Mouse (Mus musculus) neural tube, embryonic 13.5 days (tissue): ENCODE results near the gene Lingo1. TPM values are rescaled to one million over a fixed set of nuclear protein-coding genes. Genes with fewer than 3 reads are reported as not detected.

Source experiments
- ATAC-seq: fragments of 200-750 bp; cut with Nextera tagmentation; 2 replicates; pipeline ENCODE4 v1.8.0; 2017; ENCODE audit warnings: low read depth, mild to moderate bottlenecking, moderate TSS enrichment, moderate library complexity
- H3K27ac ChIP-seq: fragments of 300-500 bp; sonication (generic); replicated peaks from 2 replicates; pipeline ENCODE4 v1.5.1; 2015; ENCODE audit warnings: moderate library complexity, mild to moderate bottlenecking, inconsistent platforms
- H3K27me3 ChIP-seq: fragments of 300-500 bp; sonication (generic); 2 replicates; pipeline ENCODE4 v1.6.1; 2015; ENCODE audit warnings: mild to moderate bottlenecking, inconsistent platforms
- H3K36me3 ChIP-seq: fragments of 300-500 bp; sonication (generic); 2 replicates; pipeline ENCODE4 v1.6.1; 2015; ENCODE audit warnings: mild to moderate bottlenecking, inconsistent platforms
- H3K4me1 ChIP-seq: fragments of 300-500 bp; sonication (generic); replicated peaks from 2 replicates; pipeline ENCODE4 v1.6.1; 2015; ENCODE audit warnings: inconsistent platforms
- H3K4me2 ChIP-seq: fragments of 300-500 bp; sonication (generic); 2 replicates; pipeline ENCODE4 v1.6.1; 2015; ENCODE audit warnings: inconsistent platforms, mild to moderate bottlenecking, moderate library complexity
- H3K4me3 ChIP-seq: fragments of 300-500 bp; sonication (generic); 2 replicates; pipeline ENCODE4 v1.5.1; 2015; ENCODE audit warnings: mild to moderate bottlenecking, inconsistent platforms
- H3K9ac ChIP-seq: fragments of 300-500 bp; sonication (generic); 2 replicates; pipeline ENCODE4 v1.6.1; 2015; ENCODE audit warnings: moderate library complexity, mild to moderate bottlenecking, inconsistent platforms
- H3K9me3 ChIP-seq: fragments of 300-500 bp; sonication (generic); 2 replicates; pipeline ENCODE4 v1.6.1; 2016; ENCODE audit warnings: inconsistent platforms
- WGBS: fragments of 180-500 bp; shearing (Covaris S2); methylation state at CpG from one replicate; pipeline ENCODE4 v1.1.7; 2015; 5-methylcytosine and 5-hydroxymethylcytosine counted together
- polyA plus RNA-seq: library from polyadenylated mRNA; unstranded; fragments of >200 nt; fragmentation: Nextera tagmentation; extraction: Ambion mirVana; gene quantifications from 2 replicates; pipeline ENCODE4 v1.2.1, GENCODE M21; 2015

The Lingo1 gene
- polyA plus RNA-seq, 1 experiment from 2014 or later: 59.4 TPM

- H3K36me3 ChIP-seq: no peaks in the 10 kb centered on the region
- no peaks in the 10 kb centered on the region for H3K9me3 ChIP-seq
- no peak for ATAC-seq
- 85% methylated on average over 6 of the region's 6 CpGs for WGBS
- no peak overlapping the region for H3K4me3 ChIP-seq
- H3K9ac ChIP-seq: no peak overlapping the region
- H3K4me1 ChIP-seq: peaks cover 38% of the 10 kb centered on the region
- no peak overlapping the region for H3K4me2 ChIP-seq
- H3K27me3 ChIP-seq: peaks cover 5% of the 10 kb centered on the region
- no peak overlapping the region for H3K27ac ChIP-seq
Observed at GRCm38 (mm10) chr9:56657996-56658398, 138.3 kb downstream of the Lingo1 start.

DNA sequence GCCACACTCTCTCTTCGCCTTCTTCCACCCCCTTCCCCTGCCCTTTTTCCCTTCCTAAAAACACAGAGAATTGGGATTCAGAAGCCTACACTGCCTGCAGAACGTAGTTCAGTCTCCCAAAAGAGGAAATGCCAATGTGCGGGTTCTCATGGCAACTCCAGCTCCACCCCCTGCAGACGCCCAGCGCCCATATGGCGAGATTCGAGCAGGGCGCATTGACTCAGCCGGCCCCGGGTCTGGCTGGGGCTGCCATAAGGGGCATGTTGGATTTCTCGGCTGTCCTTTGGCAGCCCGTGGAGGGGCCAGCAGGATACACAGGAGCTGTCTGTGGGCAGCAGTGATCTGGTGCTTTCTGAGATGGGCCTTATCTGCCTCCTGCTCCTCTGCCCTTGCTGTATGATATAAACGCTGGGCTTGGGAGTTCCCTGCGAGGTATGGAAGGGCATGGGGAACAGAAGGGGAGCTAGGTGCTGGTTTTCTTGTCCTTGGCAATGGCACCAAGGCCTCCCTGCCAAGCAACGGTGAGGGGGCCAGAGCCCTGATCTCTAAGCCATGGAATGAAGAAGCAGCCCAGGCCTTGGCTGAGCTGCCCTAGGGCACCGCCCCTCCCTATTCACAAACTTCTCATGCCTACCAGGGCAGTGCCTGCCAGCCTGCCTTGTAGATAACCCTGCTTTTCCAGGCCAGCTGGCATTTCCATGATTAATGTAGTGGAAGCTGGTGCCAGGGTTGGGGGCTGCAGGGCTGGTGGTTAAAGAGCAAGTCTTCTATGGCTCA, 139.3 kb downstream of the Lingo1 start:
- H3K9me3 ChIP-seq: no peaks in the 10 kb centered on the region
- H3K4me3 ChIP-seq: no peak overlapping the region
- no peak overlapping the region for H3K27ac ChIP-seq
- peak; percentile 45; the same call in 1 of the 2 replicates for ATAC-seq
- H3K4me2 ChIP-seq: no peak overlapping the region
- 53% methylated on average over 16 of the region's 16 CpGs for WGBS
- H3K27me3 ChIP-seq: peaks cover 5% of the 10 kb centered on the region
- no peaks in the 10 kb centered on the region for H3K36me3 ChIP-seq
- H3K4me1 ChIP-seq: peaks cover 38% of the 10 kb centered on the region
- no peak overlapping the region for H3K9ac ChIP-seq

DNA sequence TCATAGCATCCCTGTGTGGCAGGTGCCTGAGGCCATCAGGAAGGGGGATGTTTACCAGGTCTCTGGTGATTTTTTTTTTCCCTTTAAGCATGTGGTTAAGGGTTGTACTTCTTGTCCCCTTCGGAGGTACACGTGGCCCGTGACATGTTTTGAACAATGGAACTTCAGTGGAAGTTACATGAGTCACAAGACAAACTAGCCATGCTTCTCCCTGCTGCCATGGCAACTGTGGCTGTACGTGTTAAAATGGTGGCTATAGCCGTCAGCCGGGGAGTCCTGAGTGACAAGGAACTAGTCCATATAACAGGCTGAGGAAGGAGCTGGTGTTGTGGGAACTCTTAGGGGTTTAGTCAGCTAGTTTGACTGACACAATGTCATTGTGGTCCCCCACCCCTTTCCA, 141.1 kb downstream of the Lingo1 start:
- Histone ChIP-seq H3K4me1 (peaks cover 38% of the 10 kb centered on the region), H3K4me3 (no peak overlapping the region), H3K4me2 (no peak overlapping the region), H3K27ac (no peak overlapping the region), H3K36me3 (no peaks in the 10 kb centered on the region), H3K27me3 (peaks cover 5% of the 10 kb centered on the region), H3K9me3 (no peaks in the 10 kb centered on the region), H3K9ac (no peak overlapping the region)
- ATAC-seq: no peak
- WGBS: 36% methylated on average over 6 of the region's 6 CpGs

DNA sequence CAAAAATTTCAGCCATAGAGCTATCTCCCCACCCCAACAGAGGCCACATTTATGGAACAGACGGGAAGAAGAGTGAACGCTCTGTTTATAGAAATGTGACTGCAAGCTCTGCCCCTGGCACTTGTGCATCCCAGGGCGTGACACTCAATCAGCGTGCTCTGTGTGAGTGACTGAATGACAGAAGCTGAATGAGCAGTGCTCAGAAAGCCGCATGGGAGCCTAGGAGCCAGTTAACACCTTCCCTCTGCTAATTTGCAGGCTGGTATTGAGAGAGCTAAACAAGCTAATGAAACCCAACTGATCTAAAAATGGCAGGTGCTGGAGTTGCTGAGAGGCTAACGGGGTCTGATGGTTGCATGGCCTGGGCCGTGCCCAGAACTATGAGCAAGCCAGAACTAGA, 143.7 kb downstream of the Lingo1 start:
- Histone ChIP-seq H3K4me2 (no peak overlapping the region), H3K9me3 (no peaks in the 10 kb centered on the region), H3K9ac (no peak overlapping the region), H3K4me3 (no peak overlapping the region), H3K36me3 (no peaks in the 10 kb centered on the region), H3K27me3 (peaks cover 10% of the 10 kb centered on the region), H3K4me1 (peaks cover 34% of the 10 kb centered on the region), H3K27ac (no peak overlapping the region)
- 75% methylated on average over 7 of the region's 7 CpGs for whole genome bisulfite sequencing
- ATAC-seq: no peak

DNA sequence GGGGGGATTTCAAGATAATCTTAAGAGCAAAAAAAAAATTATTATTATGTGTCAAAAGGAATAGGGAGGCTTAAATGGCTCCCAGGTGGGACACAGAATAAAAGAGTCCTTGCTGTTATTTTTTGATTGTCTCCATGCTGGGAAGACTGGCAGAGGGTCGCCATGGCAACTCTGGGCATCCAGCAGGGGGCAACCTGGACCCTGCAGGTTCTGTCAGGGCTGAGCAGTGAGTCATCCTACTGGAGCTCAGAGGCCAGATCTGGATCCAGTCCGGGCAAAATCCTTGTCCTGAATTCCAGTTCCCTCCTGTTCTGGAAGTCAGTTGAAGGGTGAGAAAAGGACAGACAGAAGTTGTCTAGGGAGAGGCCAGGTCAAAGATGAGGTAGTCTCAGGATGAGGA, 144.7 kb downstream of the Lingo1 start:
- no peak overlapping the region for H3K4me3 ChIP-seq
- H3K36me3 ChIP-seq: no peaks in the 10 kb centered on the region
- H3K9ac ChIP-seq: no peak overlapping the region
- H3K27ac ChIP-seq: no peak overlapping the region
- 46% methylated on average over 2 of the region's 2 CpGs for WGBS
- H3K4me2 ChIP-seq: no peak overlapping the region
- ATAC-seq: no peak
- H3K4me1 ChIP-seq: peaks cover 24% of the 10 kb centered on the region
- H3K27me3 ChIP-seq: peaks cover 10% of the 10 kb centered on the region
- H3K9me3 ChIP-seq: no peaks in the 10 kb centered on the region

- Histone ChIP-seq H3K4me1 (peaks cover 33% of the 10 kb centered on the region), H3K36me3 (no peaks in the 10 kb centered on the region), H3K4me3 (no peak overlapping the region), H3K9ac (no peak overlapping the region), H3K4me2 (no peak overlapping the region), H3K9me3 (no peaks in the 10 kb centered on the region), H3K27ac (no peak overlapping the region), H3K27me3 (peaks cover 12% of the 10 kb centered on the region; the same call in 1 of the 2 replicates)
- 92% methylated on average over 15 of the region's 15 CpGs for WGBS
- no peak for ATAC-seq
Observed at GRCm38 (mm10) chr9:56646227-56647025, 149.8 kb downstream of the Lingo1 start.

- Histone ChIP-seq H3K9ac (no peak overlapping the region), H3K9me3 (no peaks in the 10 kb centered on the region), H3K36me3 (no peaks in the 10 kb centered on the region), H3K27ac (peak overlapping the region; percentile 6; the same call in 1 of the 2 replicates), H3K27me3 (peaks cover 17% of the 10 kb centered on the region), H3K4me2 (no peak overlapping the region), H3K4me3 (no peak overlapping the region), H3K4me1 (peaks cover 52% of the 10 kb centered on the region)
- 23% methylated on average over 5 of the region's 5 CpGs for WGBS
- peak; percentile 82 for ATAC-seq
Observed at GRCm38 (mm10) chr9:56643474-56643873, 152.8 kb downstream of the Lingo1 start.

DNA sequence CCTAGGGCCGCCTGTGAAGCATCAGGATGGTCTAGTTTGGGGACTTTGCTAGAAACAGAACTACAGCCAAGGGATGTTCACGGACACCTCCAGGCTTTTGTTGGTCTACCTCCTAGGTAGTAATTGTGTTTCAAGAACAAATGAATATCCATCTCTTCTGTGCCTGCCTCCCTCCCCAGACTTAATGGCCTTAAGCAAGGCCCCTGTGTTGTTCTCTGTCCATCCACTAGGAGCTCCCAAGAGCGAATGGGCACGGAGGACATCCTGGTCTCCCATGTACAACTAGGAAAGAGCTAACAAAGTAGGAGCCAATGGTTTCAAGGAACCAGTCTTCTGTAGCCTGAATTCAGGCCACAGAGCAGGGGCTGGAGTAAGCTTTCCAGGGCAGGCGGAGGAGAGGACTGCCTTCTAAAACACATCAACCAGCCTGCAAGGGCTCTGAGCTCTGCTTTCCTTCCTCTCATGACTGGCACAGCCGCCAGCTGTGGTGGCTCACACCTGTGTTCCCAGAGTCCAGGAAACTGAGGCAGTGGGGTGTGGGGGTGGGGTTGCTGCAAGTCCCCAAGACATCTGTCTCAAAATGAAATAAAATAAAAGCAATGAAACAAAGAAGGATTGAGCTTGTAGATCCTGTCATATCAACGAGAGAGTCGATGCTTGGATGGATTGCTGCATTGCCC, 157.9 kb downstream of the Lingo1 start:
- 51% methylated on average over 8 of the region's 8 CpGs for WGBS
- no peak for ATAC-seq
- H3K27ac ChIP-seq: peak overlapping the region; percentile 61; the same call in 1 of the 2 replicates
- no peak overlapping the region for H3K4me2 ChIP-seq
- peaks cover 31% of the 10 kb centered on the region for H3K27me3 ChIP-seq
- no peaks in the 10 kb centered on the region for H3K36me3 ChIP-seq
- H3K4me3 ChIP-seq: no peak overlapping the region
- no peak overlapping the region for H3K9ac ChIP-seq
- H3K9me3 ChIP-seq: no peaks in the 10 kb centered on the region
- peaks cover 67% of the 10 kb centered on the region for H3K4me1 ChIP-seq

- WGBS: 3% methylated on average over 29 of the region's 29 CpGs
- Histone ChIP-seq H3K4me3 (peak overlapping the region; percentile 5; the same call in 1 of the 2 replicates), H3K4me2 (peak overlapping the region; percentile 41), H3K27me3 (peaks cover 31% of the 10 kb centered on the region), H3K9ac (no peak overlapping the region), H3K9me3 (no peaks in the 10 kb centered on the region), H3K36me3 (no peaks in the 10 kb centered on the region), H3K27ac (no peak overlapping the region), H3K4me1 (peaks cover 67% of the 10 kb centered on the region)
- no peak for ATAC-seq
Observed at GRCm38 (mm10) chr9:56637403-56637857, 158.8 kb downstream of the Lingo1 start.

DNA sequence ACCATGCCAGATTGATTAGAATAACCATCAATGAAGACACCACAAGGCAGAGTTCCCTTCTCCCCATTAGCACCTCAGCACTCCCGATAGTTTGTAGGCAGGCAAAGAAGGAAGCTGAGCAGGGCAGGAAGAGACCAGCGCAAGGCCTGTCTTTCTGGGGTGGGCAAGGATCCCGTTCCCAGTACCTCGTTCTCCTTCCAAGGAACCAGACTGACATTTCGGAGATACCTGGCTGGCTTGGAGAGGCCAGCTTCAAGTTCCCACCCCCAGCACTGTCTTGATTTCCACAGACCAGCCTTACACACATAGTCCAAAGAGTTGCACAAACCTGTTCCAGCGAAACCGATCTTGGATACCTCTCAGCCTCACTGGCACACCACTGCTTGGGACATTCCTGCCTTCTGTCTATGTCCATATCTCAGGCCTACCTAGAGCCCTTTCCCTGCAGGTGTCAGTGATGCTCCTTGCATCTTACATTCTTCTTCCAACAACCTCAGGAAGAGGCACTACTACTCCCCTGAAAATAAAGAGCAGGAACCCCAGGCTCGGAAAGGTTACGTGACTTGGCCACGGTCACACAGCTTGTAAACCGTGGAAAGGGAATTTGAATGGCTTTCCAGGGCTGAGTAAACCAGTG, 159.4 kb downstream of the Lingo1 start:
- ATAC-seq: no peak
- Histone ChIP-seq H3K9me3 (no peaks in the 10 kb centered on the region), H3K27ac (no peak overlapping the region), H3K4me2 (peak overlapping the region; percentile 41; the same call in 1 of the 2 replicates), H3K4me1 (peaks cover 70% of the 10 kb centered on the region), H3K27me3 (peaks cover 31% of the 10 kb centered on the region), H3K36me3 (no peaks in the 10 kb centered on the region), H3K4me3 (no peak overlapping the region), H3K9ac (no peak overlapping the region)
- WGBS: 37% methylated on average over 11 of the region's 11 CpGs

GRCm38 (mm10) chr9:56636214-56636613, 160.1 kb downstream of the Lingo1 start:
- peaks cover 77% of the 10 kb centered on the region for H3K4me1 ChIP-seq
- no peaks in the 10 kb centered on the region for H3K9me3 ChIP-seq
- H3K36me3 ChIP-seq: no peaks in the 10 kb centered on the region
- H3K27ac ChIP-seq: peak overlapping the region; percentile 95
- ATAC-seq: peak; percentile 63
- peak overlapping the region; percentile 83 for H3K4me3 ChIP-seq
- H3K9ac ChIP-seq: peak overlapping the region; percentile 97
- 0% methylated on average over 10 of the region's 10 CpGs for WGBS
- peak overlapping the region; percentile 90 for H3K4me2 ChIP-seq
- peaks cover 31% of the 10 kb centered on the region for H3K27me3 ChIP-seq
